Mouse (Mus musculus): ENCODE measurements around the gene Ccl24. TPM values are rescaled to one million over a fixed set of nuclear protein-coding genes. Genes with fewer than 3 reads are reported as not detected.

Ccl24 gene
- polyA plus RNA-seq, 1 experiment, result 0.03 TPM

- no peaks in the 10 kb centered on the region for H3K9me3 ChIP-seq (ENCODE audit: control insufficient read depth, low read length)
- TF ChIP-seq GATA1 (IDR thresholded peaks at IDR 0.05; ENCODE audit: low read length) (no peak), TAL1 (IDR thresholded peaks at IDR 0.05; ENCODE audit: low read length) (no peak)
- H3K4me1 ChIP-seq (ENCODE audit: control insufficient read depth), result no peaks in the 10 kb centered on the region
- H3K4me3 ChIP-seq (replicated peaks), result no peak overlapping the region
- H3K27me3 ChIP-seq (ENCODE audit: control insufficient read depth), result no peaks in the 10 kb centered on the region
- H3K36me3 ChIP-seq (ENCODE audit: control insufficient read depth), result no peaks in the 10 kb centered on the region
Observed at GRCm38 (mm10) chr5:135531306-135531845, 41.5 kb downstream of the Ccl24 start.

GRCm38 (mm10) chr5:135529964-135530363 lies 42.9 kb downstream of the Ccl24 start:
- Histone ChIP-seq H3K4me1 (ENCODE audit: control insufficient read depth) (no peaks in the 10 kb centered on the region), H3K9me3 (ENCODE audit: control insufficient read depth, low read length) (no peaks in the 10 kb centered on the region), H3K36me3 (ENCODE audit: control insufficient read depth) (no peaks in the 10 kb centered on the region), H3K27me3 (ENCODE audit: control insufficient read depth) (no peaks in the 10 kb centered on the region), H3K4me3 (replicated peaks) (no peak overlapping the region)
- TF ChIP-seq TAL1 (IDR thresholded peaks at IDR 0.05; ENCODE audit: low read length), result no peak
- TF ChIP-seq GATA1 (IDR thresholded peaks at IDR 0.05; ENCODE audit: low read length), result no peak

GRCm38 (mm10) chr5:135529310-135529709 lies 43.5 kb downstream of the Ccl24 start:
- Histone ChIP-seq H3K36me3 (ENCODE audit: control insufficient read depth) (no peaks in the 10 kb centered on the region), H3K4me1 (ENCODE audit: control insufficient read depth) (no peaks in the 10 kb centered on the region), H3K4me3 (replicated peaks) (no peak overlapping the region), H3K27me3 (ENCODE audit: control insufficient read depth) (no peaks in the 10 kb centered on the region), H3K9me3 (ENCODE audit: control insufficient read depth, low read length) (no peaks in the 10 kb centered on the region)
- TF ChIP-seq TAL1 (IDR thresholded peaks at IDR 0.05; ENCODE audit: low read length) (no peak), GATA1 (IDR thresholded peaks at IDR 0.05; ENCODE audit: low read length) (no peak)

- Histone ChIP-seq H3K4me1 (ENCODE audit: control insufficient read depth) (no peaks in the 10 kb centered on the region), H3K27me3 (ENCODE audit: control insufficient read depth) (no peaks in the 10 kb centered on the region), H3K9me3 (ENCODE audit: control insufficient read depth, low read length) (no peaks in the 10 kb centered on the region), H3K4me3 (replicated peaks) (no peak overlapping the region), H3K36me3 (ENCODE audit: control insufficient read depth) (no peaks in the 10 kb centered on the region)
- TF ChIP-seq TAL1 (IDR thresholded peaks at IDR 0.05; ENCODE audit: low read length) (no peak), GATA1 (IDR thresholded peaks at IDR 0.05; ENCODE audit: low read length) (no peak)
Observed at GRCm38 (mm10) chr5:135527986-135528385, 44.9 kb downstream of the Ccl24 start.

- Histone ChIP-seq H3K27me3 (ENCODE audit: control insufficient read depth) (no peaks in the 10 kb centered on the region), H3K4me1 (ENCODE audit: control insufficient read depth) (no peaks in the 10 kb centered on the region), H3K4me3 (replicated peaks) (no peak overlapping the region), H3K9me3 (ENCODE audit: control insufficient read depth, low read length) (no peaks in the 10 kb centered on the region; the same call in 1 of the 2 replicates), H3K36me3 (ENCODE audit: control insufficient read depth) (no peaks in the 10 kb centered on the region)
- no peak for TF ChIP-seq GATA1 (IDR thresholded peaks at IDR 0.05; ENCODE audit: low read length)
Observed at GRCm38 (mm10) chr5:135524660-135525560, 47.9 kb downstream of the Ccl24 start.

GRCm38 (mm10) chr5:135524087-135524486 lies 48.8 kb downstream of the Ccl24 start:
- H3K9me3 ChIP-seq (ENCODE audit: control insufficient read depth, low read length), result no peaks in the 10 kb centered on the region; the same call in 1 of the 2 replicates

GRCm38 (mm10) chr5:135522111-135522722 lies 50.6 kb downstream of the Ccl24 start:
- H3K4me3 ChIP-seq (replicated peaks), result no peak overlapping the region
- H3K4me1 ChIP-seq (ENCODE audit: control insufficient read depth), result no peaks in the 10 kb centered on the region
- H3K9me3 ChIP-seq (ENCODE audit: control insufficient read depth, low read length), result no peaks in the 10 kb centered on the region; the same call in 1 of the 2 replicates
- no peaks in the 10 kb centered on the region for H3K27me3 ChIP-seq (ENCODE audit: control insufficient read depth)
- TF ChIP-seq TAL1 (IDR thresholded peaks at IDR 0.05; ENCODE audit: low read length) (no peak), GATA1 (IDR thresholded peaks at IDR 0.05; ENCODE audit: low read length) (no peak)
- no peaks in the 10 kb centered on the region for H3K36me3 ChIP-seq (ENCODE audit: control insufficient read depth)

More at GRCm38 (mm10) chr5:135524087-135524486, 48.8 kb downstream of the Ccl24 start:
- no peaks in the 10 kb centered on the region for H3K4me1 ChIP-seq (ENCODE audit: control insufficient read depth)
- no peaks in the 10 kb centered on the region for H3K27me3 ChIP-seq (ENCODE audit: control insufficient read depth)
- no peak overlapping the region for H3K4me3 ChIP-seq (replicated peaks)
- TF ChIP-seq GATA1 (IDR thresholded peaks at IDR 0.05; ENCODE audit: low read length) (no peak), TAL1 (IDR thresholded peaks at IDR 0.05; ENCODE audit: low read length) (no peak)
- no peaks in the 10 kb centered on the region for H3K36me3 ChIP-seq (ENCODE audit: control insufficient read depth)

Other genes with a start within 250 kb of the Ccl24 start
- gene Fkbp6, start 223.0 kb downstream of the Ccl24 start, polyA plus RNA-seq (2012), result not detected in 2 replicates
- not detected in 2 replicates for gene Trim50, start 219.8 kb downstream of the Ccl24 start, polyA plus RNA-seq (2012)
- gene Nsun5, start 203.1 kb downstream of the Ccl24 start, polyA plus RNA-seq (2012), result 0.55 and 1.3 TPM in 2 replicates
- gene Pom121, start 178.5 kb downstream of the Ccl24 start, polyA plus RNA-seq (2012), result 6.3 and 6.6 TPM in 2 replicates
- 0.07 TPM in 1 of 2 replicates, not detected in the other for gene Hip1, start 27.9 kb downstream of the Ccl24 start, polyA plus RNA-seq (2012)
- not detected in 2 replicates for gene Ccl26, start 9.5 kb downstream of the Ccl24 start, polyA plus RNA-seq (2012)
- 0.07 and 0.35 TPM in 2 replicates for gene Rhbdd2, start 59.6 kb upstream of the Ccl24 start, polyA plus RNA-seq (2012)
- gene Por, start 97.0 kb upstream of the Ccl24 start, polyA plus RNA-seq (2012), result 2.5 and 2.6 TPM in 2 replicates
- 0.17 and 0.25 TPM in 2 replicates for gene Tmem120a, start 171.4 kb upstream of the Ccl24 start, polyA plus RNA-seq (2012)
- gene Styxl1, start 205.3 kb upstream of the Ccl24 start, polyA plus RNA-seq (2012), result not detected in 2 replicates
- gene Mdh2, start 205.4 kb upstream of the Ccl24 start, polyA plus RNA-seq (2012), result 54.3 and 58.5 TPM in 2 replicates
- not detected in 2 replicates for gene Srrm3, start 233.8 kb upstream of the Ccl24 start, polyA plus RNA-seq (2012)

Data from erythroblast, embryonic 14.5 days (primary cell).